Mouse (Mus musculus) embryo, embryonic 11 days (tissue): ENCODE results near the gene Trak1.
A peak's percentile ranks its signal among the peaks of the same experiment; 100 is the strongest.
"Not testable (repeated sequence)": the region's sequence is repeated elsewhere in the genome, so short reads cannot be mapped to it uniquely, and the experiment has no call there.

Experiments used
- DNase-seq: peaks from one replicate; pipeline ENCODE4 v3.0.0-alpha.2; 2015

Trak1 gene

GRCm38 (mm10) chr9:121321118-121321517 lies 23.8 kb downstream of the Trak1 start:
- no peak for DNase-seq

- DNase-seq = no peak
These were observed 24.7 kb downstream of the Trak1 start for GRCm38 (mm10) chr9:121322034-121322433.

GRCm38 (mm10) chr9:121328342-121328741 lies 31.0 kb downstream of the Trak1 start:
- DNase-seq = not testable (repeated sequence)

- no peak for DNase-seq
These were observed 31.9 kb downstream of the Trak1 start for GRCm38 (mm10) chr9:121329181-121329580.

GRCm38 (mm10) chr9:121330065-121330464 lies 32.8 kb downstream of the Trak1 start:
- DNase-seq = no peak

GRCm38 (mm10) chr9:121331438-121331837 lies 34.1 kb downstream of the Trak1 start:
- no peak for DNase-seq

GRCm38 (mm10) chr9:121331878-121332630 lies 34.8 kb downstream of the Trak1 start:
- DNase-seq = peak; percentile 91

GRCm38 (mm10) chr9:121333559-121333958 lies 36.3 kb downstream of the Trak1 start:
- no peak for DNase-seq

GRCm38 (mm10) chr9:121334311-121334851 lies 37.1 kb downstream of the Trak1 start:
- no peak for DNase-seq

GRCm38 (mm10) chr9:121335568-121335967 lies 38.3 kb downstream of the Trak1 start:
- no peak for DNase-seq

GRCm38 (mm10) chr9:121336324-121336946 lies 39.1 kb downstream of the Trak1 start:
- no peak for DNase-seq

- peak; percentile 57 for DNase-seq
These were observed 40.1 kb downstream of the Trak1 start for GRCm38 (mm10) chr9:121337216-121337937.

- DNase-seq = no peak
These were observed 40.6 kb downstream of the Trak1 start for GRCm38 (mm10) chr9:121337938-121338289.

- peak; percentile 68 for DNase-seq
These were observed 44.5 kb downstream of the Trak1 start for GRCm38 (mm10) chr9:121341832-121342231.

- DNase-seq = no peak
These were observed 45.3 kb downstream of the Trak1 start for GRCm38 (mm10) chr9:121342510-121343110.

- no peak for DNase-seq
These were observed 46.0 kb downstream of the Trak1 start for GRCm38 (mm10) chr9:121343122-121343876.

- DNase-seq = no peak
These were observed 47.0 kb downstream of the Trak1 start for GRCm38 (mm10) chr9:121344344-121344743.

GRCm38 (mm10) chr9:121345427-121346130 lies 48.3 kb downstream of the Trak1 start:
- DNase-seq = no peak

- no peak for DNase-seq
These were observed 49.3 kb downstream of the Trak1 start for GRCm38 (mm10) chr9:121346635-121347034.

GRCm38 (mm10) chr9:121347981-121348380 lies 50.7 kb downstream of the Trak1 start:
- peak; percentile 55 for DNase-seq

- peak; percentile 50 for DNase-seq
These were observed 51.2 kb downstream of the Trak1 start for GRCm38 (mm10) chr9:121348476-121348875.

GRCm38 (mm10) chr9:121349111-121349510 lies 51.8 kb downstream of the Trak1 start:
- no peak for DNase-seq
